Mouse (Mus musculus) ES-E14 (cell line): Measurements from ENCODE around the gene Aldh1l1. TPM values are rescaled to one million over a fixed set of nuclear protein-coding genes. Genes with fewer than 3 reads are reported as not detected.

ENCODE experiments used
- DNase-seq: peaks from one replicate; pipeline ENCODE4 v3.0.0-alpha.2; 2013; ENCODE audit warnings: low read depth, low spot score
- H3K27ac ChIP-seq: 2 replicates; pipeline ENCODE4 v1.5.1; 2012; ENCODE audit warnings: low read depth, mild to moderate bottlenecking, low read length, moderate library complexity, mixed read lengths; ENCODE audit not compliant: poor library complexity, insufficient read depth, severe bottlenecking
- H3K36me3 ChIP-seq: 2 replicates; pipeline ENCODE4 v1.6.1; 2012; ENCODE audit warnings: mild to moderate bottlenecking, low read length, moderate library complexity, mixed read lengths; ENCODE audit not compliant: control insufficient read depth, poor library complexity, insufficient read depth, severe bottlenecking
- H3K4me1 ChIP-seq, 2 experiments: fragments of 150-350 bp in 1 of 2; sonication (generic) in 1 of 2; 2 replicates each; pipeline ENCODE4 v1.6.1; 2012; ENCODE audit warnings: low read length in 2 of 2, mild to moderate bottlenecking in 1 of 2, mixed read lengths in 1 of 2; ENCODE audit not compliant: control insufficient read depth in 2 of 2, insufficient read depth in 2 of 2, poor library complexity in 1 of 2
- H3K4me3 ChIP-seq, 2 experiments: fragments of 150-350 bp in 1 of 2; sonication (generic) in 1 of 2; 2 replicates each; pipeline ENCODE4 v1.5.1; 2012; ENCODE audit warnings: low read length in 2 of 2, low read depth in 1 of 2, mild to moderate bottlenecking in 1 of 2, mixed read lengths in 1 of 2; ENCODE audit not compliant: insufficient read depth in 1 of 2, poor library complexity in 1 of 2, severe bottlenecking in 1 of 2
- H3K9ac ChIP-seq: 2 replicates; pipeline ENCODE4 v1.6.1; 2012; ENCODE audit warnings: low read depth, mild to moderate bottlenecking, low read length, mixed read lengths; ENCODE audit not compliant: poor library complexity, insufficient read depth, severe bottlenecking
- H3K9me3 ChIP-seq: fragments of 150-350 bp; sonication (generic); 2 replicates; pipeline ENCODE4 v1.6.1; 2012; ENCODE audit warnings: low read depth, mild to moderate bottlenecking, low read length; ENCODE audit not compliant: control insufficient read depth, insufficient read depth
- CHD2 ChIP-seq: IDR thresholded peaks from 2 replicates; pipeline ENCODE4 v1.6.1; 2014; ENCODE audit warnings: mild to moderate bottlenecking, low read depth, low read length, inconsistent platforms
- HCFC1 ChIP-seq: IDR thresholded peaks from 2 replicates; pipeline ENCODE4 v1.6.1; 2012; ENCODE audit warnings: low read length, inconsistent platforms, borderline replicate concordance; ENCODE audit not compliant: insufficient read depth
- MAFK ChIP-seq: IDR thresholded peaks from 2 replicates; pipeline ENCODE4 v1.6.1; 2014; ENCODE audit warnings: mild to moderate bottlenecking, low read depth, low read length, inconsistent platforms; ENCODE audit not compliant: insufficient read depth
- ZC3H11A ChIP-seq: IDR thresholded peaks from 2 replicates; pipeline ENCODE4 v1.6.1; 2012; ENCODE audit warnings: low read depth, mild to moderate bottlenecking, inconsistent platforms, low read length, borderline replicate concordance
- ZNF384 ChIP-seq: IDR thresholded peaks from 2 replicates; pipeline ENCODE4 v1.6.1; 2012; ENCODE audit warnings: low read depth, low read length, inconsistent platforms
- in situ Hi-C, 2 experiments: fragments of 600-800 bp; cut with MboI; formaldehyde crosslinking; loops; one replicate each; pipeline ENCODE4 v1.15.1; 2025; ENCODE audit warnings: low sequenced_read_pairs in 2 of 2, inconsistent platforms in 1 of 2; ENCODE audit not compliant: unreplicated experiment in 2 of 2
- total RNA-seq: library from RNA; depleted of rRNA; stranded (reverse); fragments of 300-350 nt; gene quantifications from 2 replicates; pipeline ENCODE4 v1.2.3, GENCODE M21; 2012

Aldh1l1 gene
- total RNA-seq, 1 experiment: 3.9 TPM

DNA sequence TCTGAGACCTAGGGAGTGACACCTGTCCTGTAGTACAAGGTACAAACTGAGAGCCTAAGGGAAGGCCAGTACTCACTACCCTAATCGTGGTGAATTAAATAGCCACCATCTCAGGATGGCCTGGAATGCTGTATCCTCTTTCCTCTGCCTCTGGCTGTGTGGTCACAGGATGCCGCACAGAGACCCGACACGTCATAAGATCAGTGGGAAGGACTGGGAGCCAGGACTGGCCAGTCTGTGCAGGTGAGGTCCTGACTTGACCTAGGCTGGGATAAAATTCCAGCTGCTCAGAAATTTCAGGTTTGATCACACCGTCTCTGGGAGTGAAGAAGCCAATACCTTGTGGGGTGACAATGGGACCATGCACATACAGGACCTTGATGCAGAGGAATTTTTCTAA, 34.7 kb upstream of the Aldh1l1 start:
- DNase-seq: no peak
- Histone ChIP-seq H3K9ac (no peak overlapping the region), H3K27ac (no peak overlapping the region), H3K9me3 (no peaks in the 10 kb centered on the region), H3K4me3 (no peak overlapping the region), H3K4me1 (peaks cover 15 to 24% of the 10 kb centered on the region in 2 experiments; a peak in 3 of 4 replicates), H3K36me3 (no peaks in the 10 kb centered on the region)
- TF ChIP-seq CHD2 (no peak), ZNF384 (no peak), ZC3H11A (no peak), HCFC1 (no peak), MAFK (no peak)
- in situ Hi-C loops: no loop called here

DNA sequence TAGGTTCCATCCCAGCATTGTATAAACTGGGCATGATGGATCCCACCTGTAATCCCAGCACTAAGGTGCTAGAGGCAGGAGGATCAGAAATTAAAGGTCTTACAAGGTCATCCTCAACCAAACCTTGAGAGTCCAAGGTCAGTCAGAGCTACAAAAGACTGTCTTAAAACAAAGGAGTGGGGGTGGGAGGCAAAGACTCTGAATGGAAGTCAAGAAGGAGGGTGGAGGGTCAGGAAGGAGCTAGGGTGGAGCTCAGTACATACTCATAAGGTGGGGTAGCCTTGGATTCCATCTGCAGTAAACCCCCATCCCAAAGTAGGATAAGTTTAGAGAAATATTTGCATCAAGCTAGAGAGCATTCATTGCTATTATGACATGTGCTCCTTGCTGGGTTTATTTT, 33.6 kb upstream of the Aldh1l1 start:
- Histone ChIP-seq H3K9ac (no peak overlapping the region), H3K9me3 (no peaks in the 10 kb centered on the region), H3K4me3 (no peak overlapping the region), H3K36me3 (no peaks in the 10 kb centered on the region), H3K4me1 (peaks cover 15 to 22% of the 10 kb centered on the region in 2 experiments; a peak in 3 of 4 replicates), H3K27ac (peak overlapping the region; percentile 52; the same call in 1 of the 2 replicates)
- in situ Hi-C loops: no loop called here
- TF ChIP-seq HCFC1 (no peak), ZNF384 (no peak), ZC3H11A (no peak), CHD2 (no peak), MAFK (no peak)
- DNase-seq: no peak

DNA sequence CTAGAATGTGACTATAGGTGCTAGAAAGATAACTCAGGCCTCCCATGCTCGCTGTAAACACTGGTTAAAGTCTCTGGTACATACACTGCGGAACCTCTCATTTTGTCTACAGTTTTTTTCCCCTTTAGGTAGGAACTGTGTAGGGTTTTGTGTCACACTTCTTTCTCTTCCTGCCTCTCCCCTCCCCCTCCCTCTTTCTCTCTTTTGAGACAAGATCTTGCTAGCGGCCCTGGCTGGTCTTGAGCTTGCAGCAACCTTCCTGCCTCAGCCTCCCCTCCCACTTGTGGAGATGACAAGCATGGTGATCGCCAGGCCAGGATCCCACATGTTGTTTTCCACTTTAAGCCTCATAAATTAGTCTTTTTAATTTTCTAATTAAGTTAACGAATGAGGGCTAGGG, 32.5 kb upstream of the Aldh1l1 start:
- H3K27ac ChIP-seq: peak overlapping the region; percentile 42; the same call in 1 of the 2 replicates
- no peaks in the 10 kb centered on the region for H3K9me3 ChIP-seq
- no peak for DNase-seq
- H3K4me3 ChIP-seq: no peak overlapping the region
- no peaks in the 10 kb centered on the region for H3K36me3 ChIP-seq
- peak overlapping the region; percentile 14; the same call in 1 of the 2 replicates for H3K9ac ChIP-seq
- H3K4me1 ChIP-seq: peaks cover 15 to 22% of the 10 kb centered on the region in 2 experiments; a peak in 3 of 4 replicates
- TF ChIP-seq HCFC1 (no peak), ZC3H11A (no peak), ZNF384 (no peak), MAFK (no peak), CHD2 (no peak)
- in situ Hi-C loops: no loop called here

DNA sequence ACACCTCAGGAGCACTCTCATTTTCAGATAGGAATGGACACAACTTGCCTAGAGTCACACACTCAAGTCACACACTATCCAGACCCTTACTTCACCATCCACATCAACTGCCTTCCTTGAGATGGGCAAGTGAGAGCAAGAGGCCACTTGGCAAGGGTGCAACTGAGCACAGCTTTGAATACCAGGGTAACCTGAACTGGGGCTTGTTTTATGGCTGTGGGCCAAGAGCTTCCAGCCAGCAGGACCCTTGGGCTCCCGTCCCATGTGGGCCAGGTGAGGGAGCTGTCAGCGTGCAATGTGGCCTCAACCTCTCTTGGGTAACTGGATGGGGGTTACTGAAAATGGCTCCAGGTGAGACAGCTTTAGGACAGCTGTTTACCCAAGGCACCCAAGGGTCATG, 28.8 kb upstream of the Aldh1l1 start:
- in situ Hi-C loops: no loop called here
- TF ChIP-seq ZNF384: no peak
- no peak for TF ChIP-seq CHD2
- no peak for TF ChIP-seq ZC3H11A
- TF ChIP-seq HCFC1: no peak
- TF ChIP-seq MAFK: no peak
- H3K9ac ChIP-seq: no peak overlapping the region
- no peaks in the 10 kb centered on the region for H3K9me3 ChIP-seq
- no peak overlapping the region for H3K4me3 ChIP-seq
- H3K27ac ChIP-seq: no peak overlapping the region
- H3K36me3 ChIP-seq: no peaks in the 10 kb centered on the region
- DNase-seq: no peak
- H3K4me1 ChIP-seq: peaks cover 13 to 16% of the 10 kb centered on the region in 2 experiments; a peak in 3 of 4 replicates

DNA sequence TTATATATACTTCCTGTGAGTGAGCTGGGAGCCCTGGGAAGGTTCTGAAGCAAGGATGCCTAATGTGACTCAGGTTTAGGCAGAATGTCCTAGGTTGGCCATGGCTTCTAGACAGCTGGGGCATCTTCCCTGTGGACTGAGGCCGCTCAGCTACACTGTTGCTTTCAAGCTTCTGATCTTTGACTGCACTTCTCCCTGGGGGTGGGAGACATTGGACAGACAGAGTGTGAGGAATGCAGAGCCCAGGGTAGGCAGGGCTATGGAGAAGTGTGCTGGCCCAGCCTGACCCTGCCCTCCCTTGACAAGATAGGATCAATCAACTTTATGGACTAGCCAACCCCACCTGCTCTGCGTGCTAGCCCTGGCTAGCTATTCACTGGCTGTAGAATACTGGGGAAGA, 25.0 kb upstream of the Aldh1l1 start:
- H3K27ac ChIP-seq: no peak overlapping the region
- DNase-seq: no peak
- H3K36me3 ChIP-seq: peaks cover 6% of the 10 kb centered on the region; the same call in 1 of the 2 replicates
- in situ Hi-C loops: no loop called here
- no peak overlapping the region for H3K4me3 ChIP-seq
- H3K4me1 ChIP-seq: peaks cover 2 to 19% of the 10 kb centered on the region in 2 experiments; a peak in 1 of 4 replicates
- peak overlapping the region; percentile 90; the same call in 1 of the 2 replicates for H3K9ac ChIP-seq
- TF ChIP-seq HCFC1 (no peak), CHD2 (no peak), MAFK (no peak), ZNF384 (no peak), ZC3H11A (no peak)
- H3K9me3 ChIP-seq: no peaks in the 10 kb centered on the region
